Mouse (Mus musculus): ENCODE data around the gene Gm17374. TPM values are rescaled to one million over a fixed set of nuclear protein-coding genes. Genes with fewer than 3 reads are reported as not detected.
"Not testable (repeated sequence)": the region's sequence is repeated elsewhere in the genome, so short reads cannot be mapped to it uniquely, and the experiment has no call there.

Gm17374 gene
- polyA plus RNA-seq, 1 experiment from 2014 or later: not detected

GRCm38 (mm10) chr2:140185685-140186210 lies 33.9 kb downstream of the Gm17374 start:
- not testable (repeated sequence) for H3K27me3 ChIP-seq; ATAC-seq (ENCODE audit: insufficient number of reproducible peaks, insufficient read depth, low FRiP score, low TSS enrichment); H3K4me3 ChIP-seq; H3K9ac ChIP-seq; H3K4me2 ChIP-seq (replicated peaks); H3K27ac ChIP-seq; H3K9me3 ChIP-seq; H3K4me1 ChIP-seq
- 93% methylated on average over 3 of the region's 3 CpGs for WGBS
- peaks cover 31% of the 10 kb centered on the region for H3K36me3 ChIP-seq

GRCm38 (mm10) chr2:140200713-140201112 lies 48.9 kb downstream of the Gm17374 start:
- Histone ChIP-seq H3K4me3 (no peak overlapping the region), H3K27me3 (no peaks in the 10 kb centered on the region), H3K4me2 (replicated peaks) (no peak overlapping the region), H3K36me3 (peaks cover 28% of the 10 kb centered on the region), H3K4me1 (no peaks in the 10 kb centered on the region), H3K9me3 (no peaks in the 10 kb centered on the region), H3K27ac (no peak overlapping the region), H3K9ac (no peak overlapping the region)
- no peak for ATAC-seq (ENCODE audit: insufficient number of reproducible peaks, insufficient read depth, low FRiP score, low TSS enrichment)
- WGBS: 77% methylated on average over 2 of the region's 2 CpGs

GRCm38 (mm10) chr2:140202573-140202972 lies 50.7 kb downstream of the Gm17374 start:
- Histone ChIP-seq H3K36me3 (peaks cover 27% of the 10 kb centered on the region), H3K27ac (no peak overlapping the region), H3K9me3 (no peaks in the 10 kb centered on the region), H3K4me1 (no peaks in the 10 kb centered on the region), H3K4me3 (no peak overlapping the region), H3K4me2 (replicated peaks) (no peak overlapping the region), H3K27me3 (no peaks in the 10 kb centered on the region), H3K9ac (no peak overlapping the region)
- WGBS: 94% methylated on average over 5 of the region's 5 CpGs
- ATAC-seq (ENCODE audit: insufficient number of reproducible peaks, insufficient read depth, low FRiP score, low TSS enrichment): no peak

Other genes starting within 250 kb of the Gm17374 start
- 21.9 and 24.7 TPM in 2 replicates for gene Tasp1, start 85.2 kb upstream of the Gm17374 start, polyA plus RNA-seq (2016; fragmentation: Nextera tagmentation; extraction: Ambion mirVana)
- gene Esf1, start 18.5 kb downstream of the Gm17374 start, polyA plus RNA-seq (2016; fragmentation: Nextera tagmentation; extraction: Ambion mirVana): 31.4 and 33.9 TPM in 2 replicates
- 30.8 and 33.5 TPM in 2 replicates for gene Ndufaf5, start 18.6 kb downstream of the Gm17374 start, polyA plus RNA-seq (2016; fragmentation: Nextera tagmentation; extraction: Ambion mirVana)
- gene Sel1l2, start 237.7 kb downstream of the Gm17374 start, polyA plus RNA-seq (2016; fragmentation: Nextera tagmentation; extraction: Ambion mirVana): not detected in 2 replicates
- 38.7 and 39.6 TPM in 2 replicates for gene Macrod2, start 243.3 kb downstream of the Gm17374 start, polyA plus RNA-seq (2016; fragmentation: Nextera tagmentation; extraction: Ambion mirVana)